Mouse (Mus musculus) heart, embryonic 16.5 days (tissue): Measurements from ENCODE around the gene Slc2a13. TPM values are rescaled to one million over a fixed set of nuclear protein-coding genes. Genes with fewer than 3 reads are reported as not detected.
A peak's percentile ranks its signal among the peaks of the same experiment; 100 is the strongest.

Experiments used
- ATAC-seq: fragments of 200-750 bp; cut with Nextera tagmentation; replicated peaks from 2 replicates; pipeline ENCODE4 v1.8.0; 2017; ENCODE audit warnings: moderate number of reproducible peaks; ENCODE audit not compliant: insufficient read depth, low FRiP score; ENCODE audit errors: extremely low read depth
- H3K27ac ChIP-seq: fragments of 300-500 bp; sonication (generic); 2 replicates; pipeline ENCODE4 v1.5.1; 2014; ENCODE audit warnings: mild to moderate bottlenecking, low read length, control low read depth, moderate library complexity
- H3K27me3 ChIP-seq: fragments of 300-500 bp; sonication (generic); 2 replicates; pipeline ENCODE4 v1.6.1; 2014; ENCODE audit warnings: low read length, mixed read lengths; ENCODE audit not compliant: control insufficient read depth, insufficient read depth
- H3K36me3 ChIP-seq: fragments of 300-500 bp; sonication (generic); 2 replicates; pipeline ENCODE4 v1.6.1; 2014; ENCODE audit not compliant: control insufficient read depth, insufficient read depth
- H3K4me1 ChIP-seq: fragments of 300-500 bp; sonication (generic); 2 replicates; pipeline ENCODE4 v1.6.1; 2014; ENCODE audit warnings: low read length, mixed read lengths; ENCODE audit not compliant: control insufficient read depth, insufficient read depth
- H3K4me2 ChIP-seq: fragments of 300-500 bp; sonication (generic); 2 replicates; pipeline ENCODE4 v1.6.1; 2014; ENCODE audit warnings: low read depth, mild to moderate bottlenecking, control low read depth, low read length
- H3K4me3 ChIP-seq: fragments of 300-500 bp; sonication (generic); 2 replicates; pipeline ENCODE4 v1.5.1; 2014; ENCODE audit warnings: mild to moderate bottlenecking, control low read depth, low read length
- H3K9ac ChIP-seq: fragments of 300-500 bp; sonication (generic); 2 replicates; pipeline ENCODE4 v1.6.1; 2014; ENCODE audit warnings: low read length, control low read depth
- H3K9me3 ChIP-seq: fragments of 300-500 bp; sonication (generic); replicated peaks from 2 replicates; pipeline ENCODE4 v1.6.1; 2016; ENCODE audit warnings: low read length; ENCODE audit not compliant: control insufficient read depth
- WGBS: fragments of 180-500 bp; shearing (Covaris S2); extraction: QIAGEN DNeasy Blood & Tissue Kit; methylation state at CpG from one replicate; pipeline ENCODE4 v1.1.7; 2014; 5-methylcytosine and 5-hydroxymethylcytosine counted together
- polyA plus RNA-seq: library from polyadenylated mRNA; unstranded; fragments of >200 nt; fragmentation: Nextera tagmentation; extraction: Ambion mirVana; gene quantifications from 2 replicates; pipeline ENCODE4 v1.2.1, GENCODE M21; 2015

Slc2a13 gene
- polyA plus RNA-seq, 1 experiment from 2014 or later, result 1.1 TPM

DNA sequence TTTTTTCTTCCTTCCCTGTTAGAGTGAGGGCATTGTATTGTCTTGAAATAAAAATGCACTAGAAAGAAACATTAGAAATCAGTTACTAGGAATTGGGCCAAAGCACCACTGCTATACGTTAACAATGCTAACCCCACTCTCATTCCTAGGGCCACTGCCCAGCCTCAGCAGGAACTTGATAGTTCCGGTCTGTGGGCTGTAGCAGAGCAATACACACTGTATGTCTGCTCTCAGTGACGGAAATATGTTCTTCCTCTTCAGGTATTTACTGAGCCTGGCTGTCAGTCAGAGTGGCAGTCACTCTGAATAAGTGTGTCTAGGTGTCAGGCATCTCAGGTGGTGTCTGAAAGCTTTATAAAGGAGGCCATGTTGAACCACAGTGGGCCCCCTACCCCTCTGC is 245.3 kb downstream of the Slc2a13 start:
- Histone ChIP-seq H3K4me1 (no peaks in the 10 kb centered on the region), H3K9ac (no peak overlapping the region), H3K4me3 (no peak overlapping the region), H3K4me2 (no peak overlapping the region), H3K9me3 (no peaks in the 10 kb centered on the region), H3K27me3 (no peaks in the 10 kb centered on the region), H3K36me3 (no peaks in the 10 kb centered on the region), H3K27ac (no peak overlapping the region)
- WGBS, result 67% methylated on average over 3 of the region's 3 CpGs
- ATAC-seq, result no peak

GRCm38 (mm10) chr15:91327023-91327422 is 246.0 kb downstream of the Slc2a13 start:
- no peaks in the 10 kb centered on the region for H3K27me3 ChIP-seq
- no peaks in the 10 kb centered on the region for H3K36me3 ChIP-seq
- H3K4me2 ChIP-seq, result no peak overlapping the region
- H3K4me3 ChIP-seq, result no peak overlapping the region
- H3K4me1 ChIP-seq, result no peaks in the 10 kb centered on the region
- H3K27ac ChIP-seq, result no peak overlapping the region
- WGBS, result 79% methylated on average over 4 of the region's 4 CpGs
- H3K9ac ChIP-seq, result no peak overlapping the region
- no peaks in the 10 kb centered on the region for H3K9me3 ChIP-seq
- no peak for ATAC-seq

DNA sequence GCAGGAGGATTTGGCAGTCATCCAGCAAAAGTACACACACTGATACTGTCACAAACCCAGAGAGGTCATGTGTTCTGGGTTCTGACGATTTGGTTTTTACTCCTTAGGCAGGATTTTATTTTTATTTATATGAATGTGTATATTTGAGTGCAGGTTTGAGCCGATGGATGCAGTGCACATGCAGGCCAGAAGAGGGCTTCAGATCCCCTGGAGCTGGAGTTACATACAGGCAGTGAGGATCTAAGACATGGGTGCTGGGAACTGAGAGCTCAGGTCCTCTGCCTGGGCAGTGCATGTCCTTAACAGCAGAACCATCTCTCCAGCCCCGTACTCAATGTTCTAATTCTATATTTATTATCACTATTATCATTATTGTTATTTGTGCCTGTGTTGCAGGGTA is 253.7 kb downstream of the Slc2a13 start:
- H3K9me3 ChIP-seq, result no peaks in the 10 kb centered on the region
- H3K36me3 ChIP-seq, result no peaks in the 10 kb centered on the region
- no peak for ATAC-seq
- 48% methylated on average over 3 of the region's 3 CpGs for whole genome bisulfite sequencing
- H3K27me3 ChIP-seq, result no peaks in the 10 kb centered on the region
- no peak overlapping the region for H3K27ac ChIP-seq
- H3K4me3 ChIP-seq, result no peak overlapping the region
- H3K4me2 ChIP-seq, result no peak overlapping the region
- no peak overlapping the region for H3K9ac ChIP-seq
- H3K4me1 ChIP-seq, result no peaks in the 10 kb centered on the region

GRCm38 (mm10) chr15:91316964-91317363 is 256.1 kb downstream of the Slc2a13 start:
- no peaks in the 10 kb centered on the region for H3K4me1 ChIP-seq
- no peak overlapping the region for H3K27ac ChIP-seq
- WGBS, result 55% methylated on average over 4 of the region's 4 CpGs
- H3K4me3 ChIP-seq, result no peak overlapping the region
- ATAC-seq, result no peak
- no peak overlapping the region for H3K4me2 ChIP-seq
- no peaks in the 10 kb centered on the region for H3K36me3 ChIP-seq
- no peaks in the 10 kb centered on the region for H3K9me3 ChIP-seq
- H3K27me3 ChIP-seq, result no peaks in the 10 kb centered on the region
- no peak overlapping the region for H3K9ac ChIP-seq

- 0 out of 2 replicates have a peak overlapping the region, but pooled peaks have one; percentile 8 for H3K4me3 ChIP-seq
- no peaks in the 10 kb centered on the region for H3K9me3 ChIP-seq
- H3K4me2 ChIP-seq, result peak overlapping the region; percentile 12
- ATAC-seq, result 0 out of 2 replicates have a peak, but pooled peaks have one; percentile 28
- 76% methylated on average over 19 of the region's 19 CpGs for WGBS
- no peaks in the 10 kb centered on the region for H3K27me3 ChIP-seq
- H3K27ac ChIP-seq, result peak overlapping the region; percentile 42; the same call in 1 of the 2 replicates
- H3K9ac ChIP-seq, result no peak overlapping the region
- no peaks in the 10 kb centered on the region for H3K36me3 ChIP-seq
- H3K4me1 ChIP-seq, result no peaks in the 10 kb centered on the region
Observed at GRCm38 (mm10) chr15:91314402-91315318, 258.4 kb downstream of the Slc2a13 start.

GRCm38 (mm10) chr15:91304296-91304852 is 268.7 kb downstream of the Slc2a13 start:
- Histone ChIP-seq H3K27ac (no peak overlapping the region), H3K9me3 (no peaks in the 10 kb centered on the region), H3K4me1 (no peaks in the 10 kb centered on the region), H3K4me3 (no peak overlapping the region), H3K27me3 (no peaks in the 10 kb centered on the region), H3K4me2 (no peak overlapping the region), H3K9ac (no peak overlapping the region), H3K36me3 (no peaks in the 10 kb centered on the region)
- no peak for ATAC-seq
- WGBS, result 42% methylated on average over 7 of the region's 7 CpGs

- 9% methylated on average over 3 of the region's 3 CpGs for WGBS
- ATAC-seq, result no peak
Observed at GRCm38 (mm10) chr15:91301366-91301765, 271.7 kb downstream of the Slc2a13 start.

GRCm38 (mm10) chr15:91299319-91299835 is 273.7 kb downstream of the Slc2a13 start:
- Histone ChIP-seq H3K27me3 (no peaks in the 10 kb centered on the region), H3K4me3 (no peak overlapping the region), H3K27ac (no peak overlapping the region), H3K4me2 (no peak overlapping the region), H3K9ac (no peak overlapping the region), H3K9me3 (no peaks in the 10 kb centered on the region), H3K4me1 (no peaks in the 10 kb centered on the region), H3K36me3 (no peaks in the 10 kb centered on the region)
- 78% methylated on average over 11 of the region's 11 CpGs for WGBS
- no peak for ATAC-seq

More at GRCm38 (mm10) chr15:91301366-91301765, 271.7 kb downstream of the Slc2a13 start:
- Histone ChIP-seq H3K27me3 (no peaks in the 10 kb centered on the region), H3K4me1 (no peaks in the 10 kb centered on the region), H3K27ac (no peak overlapping the region), H3K9ac (no peak overlapping the region), H3K4me3 (no peak overlapping the region), H3K9me3 (no peaks in the 10 kb centered on the region), H3K4me2 (no peak overlapping the region), H3K36me3 (no peaks in the 10 kb centered on the region)

DNA sequence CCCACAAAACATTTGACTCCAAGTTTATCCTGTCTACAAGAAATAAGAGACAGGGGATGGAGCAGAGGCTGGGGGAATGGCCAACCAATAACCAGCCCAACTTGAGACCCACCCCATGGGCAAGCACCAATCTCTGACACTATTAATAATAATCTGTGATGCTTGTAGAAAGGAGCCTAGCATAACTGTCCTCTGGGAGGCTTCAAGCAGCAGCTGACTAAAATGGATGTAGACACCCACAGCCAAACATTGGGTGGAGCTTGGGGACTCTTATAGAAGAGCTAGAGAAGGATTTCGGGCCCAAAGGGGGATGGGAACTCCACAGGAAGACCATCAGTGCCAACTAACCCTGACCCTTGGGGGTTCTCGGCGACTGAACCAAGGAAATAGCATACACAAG is 289.6 kb downstream of the Slc2a13 start:
- no peaks in the 10 kb centered on the region for H3K27me3 ChIP-seq
- H3K4me2 ChIP-seq, result no peak overlapping the region
- peaks cover 6% of the 10 kb centered on the region for H3K9me3 ChIP-seq
- WGBS, result 71% methylated on average over 3 of the region's 3 CpGs
- H3K36me3 ChIP-seq, result no peaks in the 10 kb centered on the region
- ATAC-seq, result no peak
- no peaks in the 10 kb centered on the region for H3K4me1 ChIP-seq
- H3K4me3 ChIP-seq, result no peak overlapping the region
- no peak overlapping the region for H3K9ac ChIP-seq
- no peak overlapping the region for H3K27ac ChIP-seq
